Mouse (Mus musculus) heart, postnatal 0 days (tissue): ENCODE measurements around the gene Arsa. TPM values are rescaled to one million over a fixed set of nuclear protein-coding genes. Genes with fewer than 3 reads are reported as not detected.
A peak's percentile ranks its signal among the peaks of the same experiment; 100 is the strongest.
"Not testable (repeated sequence)": the region's sequence is repeated elsewhere in the genome, so short reads cannot be mapped to it uniquely, and the experiment has no call there.

Source experiments
- ATAC-seq: fragments of 200-750 bp; cut with Nextera tagmentation; 2 replicates; pipeline ENCODE4 v1.8.0; 2017; ENCODE audit warnings: low read depth, moderate number of reproducible peaks, moderate library complexity; ENCODE audit not compliant: insufficient read depth
- DNase-seq: peaks from one replicate; pipeline ENCODE4 v3.0.0-alpha.2; 2016; ENCODE audit warnings: low spot score
- H3K27ac ChIP-seq: fragments of 300-500 bp; sonication (generic); 2 replicates; pipeline ENCODE4 v1.5.1; 2014; ENCODE audit warnings: low read depth, mild to moderate bottlenecking
- H3K27me3 ChIP-seq: fragments of 300-500 bp; sonication (generic); 2 replicates; pipeline ENCODE4 v1.6.1; 2014; ENCODE audit warnings: low read length, mixed read lengths; ENCODE audit not compliant: control insufficient read depth, insufficient read depth
- H3K36me3 ChIP-seq: fragments of 300-500 bp; sonication (generic); replicated peaks from 2 replicates; pipeline ENCODE4 v1.6.1; 2014; ENCODE audit warnings: low read length, mixed read lengths; ENCODE audit not compliant: control insufficient read depth, insufficient read depth
- H3K4me1 ChIP-seq: fragments of 300-500 bp; sonication (generic); 2 replicates; pipeline ENCODE4 v1.6.1; 2014; ENCODE audit warnings: antibody characterized with exemption; ENCODE audit not compliant: control insufficient read depth, insufficient read depth
- H3K4me2 ChIP-seq: fragments of 300-500 bp; sonication (generic); 2 replicates; pipeline ENCODE4 v1.6.1; 2014; ENCODE audit warnings: low read depth, mild to moderate bottlenecking, low read length, moderate library complexity
- H3K4me3 ChIP-seq: fragments of 300-500 bp; sonication (generic); 2 replicates; pipeline ENCODE4 v1.5.1; 2014; ENCODE audit warnings: low read depth, low read length
- H3K9ac ChIP-seq: fragments of 300-500 bp; sonication (generic); replicated peaks from 2 replicates; pipeline ENCODE4 v1.6.1; 2014; ENCODE audit warnings: low read depth, low read length, mixed read lengths
- H3K9me3 ChIP-seq: fragments of 300-500 bp; sonication (generic); replicated peaks from 2 replicates; pipeline ENCODE4 v1.6.1; 2016; ENCODE audit warnings: low read length; ENCODE audit not compliant: control insufficient read depth
- CTCF ChIP-seq: IDR thresholded peaks from 2 replicates; pipeline ENCODE4 v1.5.1; 2016; ENCODE audit warnings: antibody characterized with exemption, control low read depth, low read depth
- EP300 ChIP-seq: IDR thresholded peaks from 2 replicates; pipeline ENCODE4 v1.6.1; 2016; ENCODE audit warnings: antibody characterized with exemption, low read depth
- WGBS: fragments of 180-500 bp; shearing (Covaris S2); extraction: QIAGEN DNeasy Blood & Tissue Kit; methylation state at CpG from one replicate; pipeline ENCODE4 v1.1.7; 2014; 5-methylcytosine and 5-hydroxymethylcytosine counted together
- polyA plus RNA-seq: library from polyadenylated mRNA; unstranded; fragments of >200 nt; fragmentation: Nextera tagmentation; extraction: Ambion mirVana; gene quantifications from 2 replicates; pipeline ENCODE4 v1.2.1, GENCODE M21; 2015
- total RNA-seq: library from RNA; depleted of rRNA; stranded (reverse); fragments of >200 nt; gene quantifications from 2 replicates; pipeline ENCODE4 v1.2.3, GENCODE M21; 2014; ENCODE audit warnings: low replicate concordance

Gene Arsa
- total and polyA plus RNA-seq, 2 experiments from 2014 or later = 10.4 to 14.1 TPM

DNA sequence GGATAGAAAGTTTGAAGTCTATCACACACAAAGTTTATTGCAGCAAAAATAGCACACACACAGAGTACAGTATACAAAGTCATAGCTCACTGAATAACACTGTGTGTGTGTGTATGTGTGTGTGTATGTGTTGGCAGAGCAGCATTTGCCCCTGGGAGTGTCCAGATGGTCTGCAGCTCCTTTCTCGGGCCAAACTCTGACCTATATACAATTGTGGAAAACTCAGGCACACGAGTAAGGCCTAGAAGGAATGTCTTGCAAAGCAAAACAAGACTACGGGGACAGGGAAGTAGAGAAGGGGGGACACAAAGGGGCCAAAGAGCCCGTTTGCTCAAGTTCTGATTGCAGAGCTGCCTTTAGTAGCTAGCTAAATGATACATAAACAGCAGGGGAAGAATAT, 44.3 kb downstream of the Arsa start:
- WGBS = 82% methylated on average over 4 of the region's 4 CpGs
- TF ChIP-seq CTCF (no peak), EP300 (no peak)
- no peak for ATAC-seq

DNA sequence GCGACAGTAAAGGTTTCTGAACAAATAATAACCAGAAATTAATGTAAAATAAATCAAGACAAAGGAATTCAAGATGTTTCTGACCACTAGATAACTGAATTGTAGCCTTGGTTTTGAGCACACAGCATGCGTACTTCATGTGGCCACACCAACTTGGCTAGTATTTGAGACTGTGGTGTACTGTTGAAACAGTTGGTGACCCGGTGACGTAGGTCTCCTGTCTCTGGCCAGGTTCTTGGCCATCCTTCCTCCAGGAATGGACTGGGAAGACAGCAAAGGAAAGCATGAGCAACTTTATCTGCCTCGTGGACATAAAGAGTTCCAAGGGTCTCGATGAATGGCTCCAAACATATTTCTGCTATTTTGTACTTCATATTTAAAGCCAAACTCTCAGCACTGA, 45.4 kb downstream of the Arsa start:
- TF ChIP-seq CTCF (no peak), EP300 (no peak)
- Histone ChIP-seq H3K4me2 (no peak overlapping the region), H3K36me3 (peaks cover 10% of the 10 kb centered on the region), H3K27me3 (no peaks in the 10 kb centered on the region), H3K9ac (no peak overlapping the region), H3K4me3 (no peak overlapping the region), H3K9me3 (no peaks in the 10 kb centered on the region), H3K4me1 (peaks cover 19% of the 10 kb centered on the region), H3K27ac (no peak overlapping the region)
- DNase-seq (no peak), ATAC-seq (no peak)
- 88% methylated on average over 6 of the region's 6 CpGs for WGBS

More for the DNA sequence above, 44.3 kb downstream of the Arsa start:
- Histone ChIP-seq H3K4me1 (peaks cover 13% of the 10 kb centered on the region; the same call in 1 of the 2 replicates), H3K9me3 (no peaks in the 10 kb centered on the region), H3K9ac (no peak overlapping the region), H3K27me3 (no peaks in the 10 kb centered on the region), H3K36me3 (peaks cover 1% of the 10 kb centered on the region), H3K4me3 (no peak overlapping the region), H3K27ac (no peak overlapping the region), H3K4me2 (no peak overlapping the region)
- DNase-seq = no peak

DNA sequence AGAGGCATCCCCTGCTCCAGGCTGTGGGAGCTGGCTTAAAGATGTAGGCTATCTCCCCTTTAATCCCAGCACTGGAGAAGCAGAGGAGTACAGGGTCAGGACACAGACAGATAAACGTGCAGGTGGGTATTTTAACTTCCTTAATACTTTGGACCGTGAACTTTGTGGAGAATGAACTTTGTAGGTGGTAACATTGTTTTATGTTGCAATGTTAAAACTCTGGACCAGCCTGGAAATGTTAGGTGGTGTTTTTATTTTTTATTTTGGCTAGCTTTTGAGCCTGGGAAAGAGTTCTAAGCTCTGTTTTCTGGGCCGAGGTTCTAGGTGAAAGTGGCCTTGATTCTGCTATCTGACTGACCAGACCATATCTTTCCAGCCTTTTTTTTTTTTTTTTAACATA, 46.0 kb downstream of the Arsa start:
- H3K27ac ChIP-seq = no peak overlapping the region
- H3K4me3 ChIP-seq = no peak overlapping the region
- DNase-seq = no peak
- TF ChIP-seq EP300 = no peak
- WGBS = 74% methylated on average over 3 of the region's 3 CpGs
- H3K27me3 ChIP-seq = no peaks in the 10 kb centered on the region
- no peak for ATAC-seq
- H3K4me1 ChIP-seq = peaks cover 24% of the 10 kb centered on the region
- no peaks in the 10 kb centered on the region for H3K9me3 ChIP-seq
- peaks cover 10% of the 10 kb centered on the region for H3K36me3 ChIP-seq
- H3K9ac ChIP-seq = no peak overlapping the region
- no peak overlapping the region for H3K4me2 ChIP-seq

- peaks cover 26% of the 10 kb centered on the region for H3K4me1 ChIP-seq
- H3K4me2 ChIP-seq, H3K27me3 ChIP-seq, H3K36me3 ChIP-seq, H3K9me3 ChIP-seq, H3K4me3 ChIP-seq, DNase-seq, H3K9ac ChIP-seq, ATAC-seq, H3K27ac ChIP-seq: not testable (repeated sequence)
- 80% methylated on average over 6 of the region's 9 CpGs for WGBS
Measured at GRCm38 (mm10) chr15:89430771-89431170, 46.5 kb downstream of the Arsa start.

- H3K27ac ChIP-seq = peak overlapping the region; percentile 99
- peak overlapping the region; percentile 96 for H3K4me2 ChIP-seq
- TF ChIP-seq EP300 (no peak), CTCF (peak; percentile 10; the same call in 1 of the 2 replicates)
- DNase-seq (no peak), ATAC-seq (no peak)
- peaks cover 26% of the 10 kb centered on the region for H3K4me1 ChIP-seq
- peaks cover 10% of the 10 kb centered on the region for H3K36me3 ChIP-seq
- H3K9me3 ChIP-seq = no peaks in the 10 kb centered on the region
- peak overlapping the region; percentile 90 for H3K9ac ChIP-seq
- H3K4me3 ChIP-seq = peak overlapping the region; percentile 82
- 39% methylated on average over 6 of the region's 6 CpGs for WGBS
- H3K27me3 ChIP-seq = no peaks in the 10 kb centered on the region
Measured at GRCm38 (mm10) chr15:89430341-89430740, 46.9 kb downstream of the Arsa start.
